20 mouse cellular contexts compared by ENCODE assay signal in genomic region chr13:41620132-41620531, GRCm38 (mm10). TPM values are rescaled to one million over a fixed set of nuclear protein-coding genes. Genes with fewer than 3 reads are reported as not detected.
DNase-seq lines count a peak whose midpoint lies in the region; ATAC-seq and TF ChIP-seq lines count a peak whose summit lies in the region.
"Had no signal": no experiment of that assay in that cellular context is flagged by ENCODE, and none has a peak within 500 bp of the region (broad histone marks: within the 10 kb centered on the region; RNA-seq: fewer than 3 reads in every experiment).

No protein-coding gene starts in this region.

- H3K4me1 ChIP-seq in liver, embryonic 12.5 days: peaks cover 19% of the 10 kb centered on the region
- H3K4me1 ChIP-seq in liver, postnatal 0 days (ENCODE audit: insufficient read depth): peaks cover 33% of the 10 kb centered on the region
- H3K4me1 ChIP-seq in MEL (ENCODE audit: control insufficient read depth in 1 of 2, insufficient read depth in 2 of 2, low read length in 2 of 2): peaks cover 9 to 13% of the 10 kb centered on the region in 2 experiments
- peaks cover 19% of the 10 kb centered on the region for H3K4me1 ChIP-seq in liver, embryonic 15.5 days (replicated peaks)
- H3K4me1 ChIP-seq: hindbrain, embryonic 12.5 days had no signal

- H3K4me2 ChIP-seq in liver, embryonic 12.5 days: no peak overlapping the region
- H3K4me2 ChIP-seq in liver, postnatal 0 days (ENCODE audit: low read depth, low read length): no peak overlapping the region
- no peak overlapping the region for H3K4me2 ChIP-seq in liver, embryonic 15.5 days
- H3K4me2 ChIP-seq: heart, embryonic 11.5 days; hindbrain, embryonic 12.5 days had no signal

- no peak overlapping the region for H3K9ac ChIP-seq in liver, embryonic 12.5 days
- H3K9ac ChIP-seq in liver, postnatal 0 days (replicated peaks): no peak overlapping the region
- H3K9ac ChIP-seq in MEL (ENCODE audit: control insufficient read depth, low read depth, low read length, poor library complexity, severe bottlenecking): no peak overlapping the region
- no peak overlapping the region for H3K9ac ChIP-seq in liver, embryonic 15.5 days
- H3K9ac ChIP-seq: forebrain, postnatal 0 days; hindbrain, embryonic 12.5 days had no signal

- no peaks in the 10 kb centered on the region for H3K27me3 ChIP-seq in liver, embryonic 12.5 days (replicated peaks)
- no peaks in the 10 kb centered on the region for H3K27me3 ChIP-seq in liver, postnatal 0 days (ENCODE audit: insufficient read depth, low read length)
- no peaks in the 10 kb centered on the region for H3K27me3 ChIP-seq in MEL (ENCODE audit: control insufficient read depth in 1 of 2, insufficient read depth in 2 of 2, low read length in 2 of 2)
- H3K27me3 ChIP-seq in liver, embryonic 15.5 days: no peaks in the 10 kb centered on the region
- H3K27me3 ChIP-seq: hindbrain, embryonic 12.5 days had no signal

- TF ChIP-seq RAD21 in MEL (IDR thresholded peaks at IDR 0.05; ENCODE audit: low read depth, low read length): no peak

- no peak overlapping the region for H3K27ac ChIP-seq in liver, embryonic 12.5 days
- H3K27ac ChIP-seq in liver, postnatal 0 days (ENCODE audit: low read depth): no peak overlapping the region
- no peak overlapping the region for H3K27ac ChIP-seq in MEL (ENCODE audit: control insufficient read depth, low read depth, low read length)
- 0 out of 2 replicates have a peak overlapping the region, but pooled peaks have one; percentile 38 for H3K27ac ChIP-seq in liver, embryonic 15.5 days (replicated peaks)
- H3K27ac ChIP-seq: hindbrain, embryonic 12.5 days; hindbrain, postnatal 0 days had no signal

- no peak for TF ChIP-seq EP300 in liver, postnatal 0 days (IDR thresholded peaks at IDR 0.05; ENCODE audit: low read depth)
- TF ChIP-seq EP300 in MEL (IDR thresholded peaks at IDR 0.05; ENCODE audit: low read depth in 1 of 2, low read length in 2 of 2): no peak

- ATAC-seq in liver, embryonic 12.5 days: peak; percentile 60
- ATAC-seq in liver, postnatal 0 days: no peak
- ATAC-seq in liver, embryonic 15.5 days (ENCODE audit: insufficient read depth): no peak
- ATAC-seq: activated CD4-positive, CD25-positive, alpha-beta regulatory T cell, adult 4 months; CD4-positive, CD25-positive, alpha-beta regulatory T cell, adult 4 months; forebrain, embryonic 14.5 days; forebrain, postnatal 0 days; hindbrain, postnatal 0 days had no signal

- H3K79me2 ChIP-seq in MEL (ENCODE audit: control insufficient read depth, insufficient read depth, low read length, poor library complexity): peaks cover 1% of the 10 kb centered on the region; the same call in 1 of the 2 replicates

- H3K9me3 ChIP-seq in liver, embryonic 12.5 days (replicated peaks): no peaks in the 10 kb centered on the region
- no peaks in the 10 kb centered on the region for H3K9me3 ChIP-seq in liver, postnatal 0 days (ENCODE audit: low read length)
- H3K9me3 ChIP-seq in MEL (replicated peaks; ENCODE audit: insufficient read depth, low read length): no peaks in the 10 kb centered on the region
- no peaks in the 10 kb centered on the region for H3K9me3 ChIP-seq in liver, embryonic 15.5 days (replicated peaks)
- H3K9me3 ChIP-seq: hindbrain, embryonic 12.5 days had no signal

- no peak overlapping the region for H3K4me3 ChIP-seq in liver, embryonic 12.5 days
- no peak overlapping the region for H3K4me3 ChIP-seq in liver, postnatal 0 days (ENCODE audit: low read depth, low read length)
- no peak overlapping the region for H3K4me3 ChIP-seq in MEL (ENCODE audit: control insufficient read depth in 1 of 2, insufficient read depth in 1 of 2, low read depth in 2 of 2, low read length in 2 of 2)
- H3K4me3 ChIP-seq in liver, embryonic 15.5 days (replicated peaks): no peak overlapping the region
- H3K4me3 ChIP-seq: gastrocnemius, adult 2 months; hindbrain, embryonic 12.5 days had no signal

- no peaks in the 10 kb centered on the region for H3K36me3 ChIP-seq in liver, embryonic 12.5 days
- H3K36me3 ChIP-seq in liver, postnatal 0 days (replicated peaks; ENCODE audit: insufficient read depth, low read length): no peaks in the 10 kb centered on the region
- peaks cover 0 to 14% of the 10 kb centered on the region in 2 experiments; a peak in 2 of 4 replicates for H3K36me3 ChIP-seq in MEL (ENCODE audit: control insufficient read depth in 1 of 2, insufficient read depth in 2 of 2, low read length in 2 of 2)
- no peaks in the 10 kb centered on the region for H3K36me3 ChIP-seq in liver, embryonic 15.5 days (replicated peaks)
- H3K36me3 ChIP-seq: hindbrain, embryonic 12.5 days had no signal

- no peak for TF ChIP-seq CTCF in liver, postnatal 0 days (IDR thresholded peaks at IDR 0.05; ENCODE audit: low read depth)
- TF ChIP-seq CTCF in MEL (IDR thresholded peaks at IDR 0.05 in 2 of 3, conservative IDR thresholded peaks at IDR 0.05 in 1 of 3; ENCODE audit: control insufficient read depth in 1 of 3, insufficient read depth in 1 of 3, low read depth in 2 of 3, low read length in 3 of 3, poor library complexity in 1 of 3, severe bottlenecking in 1 of 3): no peak

- DNase-seq in liver, postnatal 0 days: no peak
- no peak for DNase-seq in MEL (ENCODE audit: low read depth, low spot score)
- no peak for DNase-seq in cerebellum, adult 11 months
- DNase-seq in left cerebral cortex, adult 8-10 months (ENCODE audit: low spot score in 2 of 2): no peak
- DNase-seq: adrenal gland, adult 8-10 months; adrenal gland, postnatal 25 days; cerebellum, adult 18-20 months; cerebellum, adult 9-10 months; cerebellum, postnatal 14 days; forebrain, postnatal 0 days; gastrocnemius, adult 2 months; gastrocnemius, postnatal 14 days had no signal

- no peak for TF ChIP-seq POLR2A in MEL (IDR thresholded peaks at IDR 0.05; ENCODE audit: control insufficient read depth in 1 of 2, insufficient read depth in 1 of 2, low read depth in 1 of 2, low read length in 2 of 2, poor library complexity in 1 of 2)

- 34% methylated on average over 4 of the region's 4 CpGs for WGBS in liver, embryonic 12.5 days (ENCODE audit: insufficient replicate concordance)
- 47% methylated on average over 4 of the region's 4 CpGs for WGBS in liver, postnatal 0 days (ENCODE audit: insufficient replicate concordance)
- 24% methylated on average over 4 of the region's 4 CpGs for WGBS in liver, embryonic 15.5 days (ENCODE audit: insufficient replicate concordance)

TF ChIP-seq in MEL, 35 proteins besides CTCF, POLR2A, EP300 and RAD21:
- peak; percentile 43; the same call in 1 of the 2 replicates for TF ChIP-seq MXI1 (IDR thresholded peaks at IDR 0.05; ENCODE audit: low read depth, low read length)
- no peak for TF ChIP-seq ZMIZ1 (IDR thresholded peaks at IDR 0.05; ENCODE audit: low read depth, low read length)
- peak; percentile 24; the same call in 1 of the 2 replicates for TF ChIP-seq MAX (IDR thresholded peaks at IDR 0.05; ENCODE audit: low read length)
- no peak for TF ChIP-seq HCFC1 (IDR thresholded peaks at IDR 0.05; ENCODE audit: low read depth, low read length)

RNA-seq across cellular contexts. Expression of gene Tmem170b, which starts 14.4 kb away (rescaled TPM):
- 7.3 and 7.6 TPM in 2 replicates for polyA plus RNA-seq in liver, embryonic 12.5 days (2016; fragmentation: Nextera tagmentation; extraction: Ambion mirVana)
- polyA plus RNA-seq in liver, postnatal 0 days (2015; fragmentation: Nextera tagmentation; extraction: Ambion mirVana): 4.6 and 5.7 TPM in 2 replicates
- total RNA-seq in MEL (2012; rRNA removed): 5.2 and 6.5 TPM in 2 replicates
- polyA plus RNA-seq in MEL (2012; ENCODE audit: insufficient read depth in 1 of 2, insufficient read length in 2 of 2, low read depth in 1 of 2, low replicate concordance in 2 of 2, missing spikeins in 1 of 2): 1 to 10 TPM in 1 of 2 experiments, not detected in 1; 7.0 TPM
- polyA plus RNA-seq in liver, embryonic 15.5 days (2015; fragmentation: Nextera tagmentation; extraction: Ambion mirVana): 5.8 and 6.2 TPM in 2 replicates
- 10 to 100 TPM; 78.7 to 83.4 (median 80.8) TPM for total RNA-seq in left cerebral cortex, adult 8-10 months (2022)
